Mouse (Mus musculus) layer of hippocampus, postnatal 14 days (tissue): ENCODE results near the gene Ctnnbl1. TPM values are rescaled to one million over a fixed set of nuclear protein-coding genes. Genes with fewer than 3 reads are reported as not detected.

Source experiments
- DNase-seq, 2 experiments: peaks; one replicate each; pipeline ENCODE4 v3.0.0; 2021 to 2022; ENCODE audit warnings: low spot score in 2 of 2, mixed read lengths in 1 of 2
- total RNA-seq, 2 experiments: library from RNA; stranded (reverse); gene quantifications; 2 replicates each; pipeline ENCODE4 v1.2.3; 2021

The Ctnnbl1 gene
- total RNA-seq, 2 experiments from 2014 or later: 24.4 to 26.9 TPM

DNA sequence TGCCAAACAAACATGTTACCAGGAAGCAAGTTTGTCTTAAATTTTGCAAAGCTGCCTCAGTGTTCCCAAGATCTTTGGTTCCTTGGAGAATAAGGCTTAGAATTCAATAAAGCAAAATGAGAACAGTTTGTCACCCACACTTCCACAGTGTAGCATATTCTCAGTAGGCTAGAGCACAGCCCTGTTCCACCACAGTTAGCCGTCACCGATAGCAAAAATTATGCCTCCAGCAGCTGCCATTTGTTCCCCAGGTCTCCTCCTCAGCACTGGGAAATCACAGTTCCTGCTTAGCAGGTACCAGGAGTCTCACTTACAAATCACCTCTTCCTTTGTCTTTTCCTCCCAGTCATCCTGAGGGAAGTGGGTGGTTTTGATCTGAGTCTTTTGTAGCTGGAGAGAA is 10.8 kb downstream of the Ctnnbl1 start:
- no peak for DNase-seq

- no peak for DNase-seq
Observed at GRCm38 (mm10) chr2:157750481-157750880, 13.3 kb downstream of the Ctnnbl1 start.

GRCm38 (mm10) chr2:157750926-157751588 is 13.9 kb downstream of the Ctnnbl1 start:
- DNase-seq: no peak

DNA sequence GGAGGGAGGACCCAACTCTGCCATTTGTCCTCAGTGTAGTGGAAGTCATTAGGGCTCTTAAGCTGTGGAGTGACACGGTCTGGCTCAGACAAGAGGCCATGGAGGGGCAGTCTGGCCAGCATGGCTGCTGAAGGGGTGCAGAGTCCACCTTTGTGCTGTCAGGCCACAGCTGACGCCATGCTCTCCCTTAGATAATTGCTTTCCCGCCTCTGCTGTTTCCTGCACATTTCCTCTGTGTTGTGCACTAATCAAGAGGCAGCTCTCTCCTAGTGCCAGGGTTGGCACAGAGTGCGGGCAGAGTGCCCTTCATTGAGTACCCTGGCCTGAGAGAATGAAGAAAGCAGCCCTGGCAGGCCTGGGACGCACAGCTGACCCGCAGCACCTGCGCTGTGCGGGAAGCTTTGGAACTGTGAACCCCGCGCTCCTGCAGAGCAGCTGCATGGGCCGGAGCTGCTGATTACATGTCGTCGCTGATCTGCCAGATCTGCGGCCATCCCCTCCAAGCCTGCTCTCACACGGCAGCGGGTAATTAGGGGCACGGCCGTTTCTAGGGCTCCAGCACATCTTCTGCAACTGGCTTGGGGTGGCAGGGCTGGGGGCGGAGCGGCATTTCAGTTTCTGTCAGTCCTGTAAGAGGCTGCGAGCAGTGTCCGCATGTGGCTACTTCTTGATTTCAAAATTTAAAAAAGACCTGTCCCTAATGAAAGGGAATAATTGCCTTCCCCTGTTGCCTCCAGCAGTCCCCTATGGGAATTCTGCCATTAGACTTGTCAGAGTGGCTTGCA is 14.6 kb downstream of the Ctnnbl1 start:
- DNase-seq: peak; percentile 77 to 87

- DNase-seq: no peak
Observed at GRCm38 (mm10) chr2:157752374-157752743, 15.2 kb downstream of the Ctnnbl1 start.

DNA sequence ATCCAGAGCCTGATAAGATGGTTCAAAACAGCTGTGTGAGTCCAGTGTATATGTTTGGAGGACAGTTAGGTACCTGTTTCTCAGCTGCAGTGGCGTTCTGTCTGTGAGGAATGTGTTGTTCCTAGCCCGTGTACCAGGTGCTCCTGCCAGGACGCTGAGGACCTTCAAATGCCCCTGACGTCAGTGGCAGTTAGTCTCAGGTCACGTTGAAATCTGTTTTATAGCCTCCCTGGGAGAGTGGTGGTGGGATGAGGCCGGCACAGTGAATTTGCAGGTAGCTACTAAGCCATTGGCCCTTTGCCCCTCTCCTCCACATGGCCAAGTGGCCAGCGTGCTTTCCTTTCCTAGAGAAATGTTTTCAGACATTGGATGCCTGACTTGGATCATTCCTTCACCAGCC is 18.6 kb downstream of the Ctnnbl1 start:
- no peak for DNase-seq

DNA sequence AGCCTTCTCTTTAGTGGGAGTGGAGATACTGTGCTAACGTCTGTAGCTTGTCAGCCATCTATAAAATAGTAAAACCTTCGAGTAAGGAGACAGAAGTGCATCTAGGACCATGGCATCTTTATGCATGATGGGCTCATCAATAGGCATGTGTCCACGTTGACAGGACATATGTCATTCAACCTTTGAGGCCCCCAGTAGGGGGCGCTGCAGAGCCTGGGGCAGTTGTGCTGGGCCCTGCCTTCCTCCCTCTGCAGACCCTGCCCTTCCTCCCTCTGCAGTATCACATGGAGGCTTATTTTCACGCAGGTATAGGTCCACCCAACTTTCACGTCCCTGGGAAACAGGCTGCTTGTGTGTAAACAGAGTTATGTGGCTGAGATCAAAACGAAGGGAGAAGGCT is 19.0 kb downstream of the Ctnnbl1 start:
- no peak for DNase-seq

GRCm38 (mm10) chr2:157758395-157758794 is 21.2 kb downstream of the Ctnnbl1 start:
- no peak for DNase-seq

DNA sequence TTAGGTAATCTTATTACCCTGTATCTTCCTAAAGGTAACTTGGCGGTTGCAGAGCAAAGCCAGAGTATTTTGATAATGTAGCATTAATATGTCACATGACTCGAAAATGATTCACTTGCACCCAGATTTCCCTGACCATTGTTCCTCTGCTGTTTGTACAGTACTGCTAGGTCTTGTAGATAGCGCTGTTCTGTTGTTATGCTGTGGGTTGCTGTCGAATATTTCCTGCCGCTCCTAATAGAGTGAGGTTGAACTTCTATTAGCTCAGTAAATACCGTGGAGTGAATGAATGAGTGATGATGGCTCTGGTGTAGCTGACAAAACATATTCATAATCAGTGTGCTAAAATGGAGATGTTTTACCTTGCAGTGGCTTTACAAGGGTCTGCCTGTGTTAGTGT is 22.5 kb downstream of the Ctnnbl1 start:
- no peak for DNase-seq

DNA sequence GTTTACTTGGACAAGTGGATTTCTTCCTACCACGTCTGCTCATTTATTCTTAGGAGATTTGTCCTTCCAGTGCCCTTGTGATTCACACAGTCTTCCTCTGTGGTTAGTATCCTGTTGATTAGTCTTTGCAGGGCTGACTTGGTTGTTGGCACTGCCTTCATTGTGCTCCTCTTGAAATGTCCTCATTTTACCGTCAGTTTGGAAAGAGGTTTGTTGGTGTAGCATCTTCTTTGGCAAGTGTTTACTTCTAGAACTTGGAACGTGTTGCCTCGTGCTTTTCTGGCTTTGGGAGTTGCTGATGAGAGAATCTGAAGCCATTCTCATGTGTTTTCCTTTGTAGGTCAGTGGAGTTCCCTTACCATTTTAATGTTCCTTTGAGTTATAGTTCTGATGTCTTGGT is 25.7 kb downstream of the Ctnnbl1 start:
- no peak for DNase-seq

GRCm38 (mm10) chr2:157766591-157766990 is 29.4 kb downstream of the Ctnnbl1 start:
- peak; percentile 37 to 52 for DNase-seq

DNA sequence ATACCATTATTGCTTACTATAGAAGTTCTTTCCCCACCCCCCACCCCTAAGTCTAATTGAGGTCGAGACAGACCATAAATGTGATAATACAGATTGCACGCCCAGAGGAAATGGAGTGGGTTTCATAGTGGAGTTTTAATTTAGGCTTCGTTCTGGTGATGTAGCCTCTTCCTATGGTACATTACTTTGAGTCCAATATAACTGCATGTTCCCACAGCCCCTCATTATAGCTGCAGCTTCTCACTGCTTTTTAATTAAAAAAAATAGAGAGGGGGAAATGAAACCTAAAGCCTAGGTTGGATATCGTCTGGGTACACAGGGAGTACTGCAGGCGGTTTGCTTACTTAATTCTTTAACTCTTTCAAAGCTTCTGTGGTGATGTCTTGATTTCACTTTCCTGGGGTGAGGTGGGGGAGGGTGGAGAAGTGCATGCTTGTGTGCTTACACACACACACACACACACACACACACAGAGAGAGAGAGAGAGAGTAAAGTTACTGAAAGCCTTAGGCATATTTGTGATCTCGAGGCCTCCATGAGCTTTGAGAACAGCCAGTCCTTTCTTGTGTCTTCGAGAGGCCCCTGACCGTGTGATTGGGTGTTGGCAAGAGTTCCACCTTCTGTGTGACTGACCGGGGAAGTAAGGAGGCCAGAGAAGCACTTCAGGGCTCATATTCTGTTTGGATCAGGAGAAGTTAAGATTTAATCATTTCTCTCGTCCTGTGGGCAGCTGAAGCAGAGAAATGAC is 31.7 kb downstream of the Ctnnbl1 start:
- no peak for DNase-seq

DNA sequence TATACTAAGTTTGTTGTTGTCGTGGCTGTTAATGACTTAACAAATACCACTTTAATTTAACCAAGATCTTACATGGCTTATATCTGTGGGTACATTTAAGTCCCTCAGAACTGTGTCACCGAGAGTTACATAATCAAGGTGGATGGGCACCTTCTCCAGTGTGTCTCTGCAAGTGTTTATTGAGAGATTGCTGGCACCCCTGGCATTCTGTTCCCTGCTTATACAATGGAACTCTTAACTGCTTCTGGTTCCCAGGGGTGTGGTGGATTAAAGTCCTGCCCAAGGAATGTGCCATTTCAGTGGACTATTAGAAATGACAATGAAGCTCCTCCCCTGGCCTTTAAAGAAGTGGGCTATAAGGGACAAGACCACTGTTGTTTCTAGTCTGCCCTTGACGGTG is 33.6 kb downstream of the Ctnnbl1 start:
- no peak for DNase-seq

GRCm38 (mm10) chr2:157773661-157774060 is 36.5 kb downstream of the Ctnnbl1 start:
- DNase-seq: no peak

DNA sequence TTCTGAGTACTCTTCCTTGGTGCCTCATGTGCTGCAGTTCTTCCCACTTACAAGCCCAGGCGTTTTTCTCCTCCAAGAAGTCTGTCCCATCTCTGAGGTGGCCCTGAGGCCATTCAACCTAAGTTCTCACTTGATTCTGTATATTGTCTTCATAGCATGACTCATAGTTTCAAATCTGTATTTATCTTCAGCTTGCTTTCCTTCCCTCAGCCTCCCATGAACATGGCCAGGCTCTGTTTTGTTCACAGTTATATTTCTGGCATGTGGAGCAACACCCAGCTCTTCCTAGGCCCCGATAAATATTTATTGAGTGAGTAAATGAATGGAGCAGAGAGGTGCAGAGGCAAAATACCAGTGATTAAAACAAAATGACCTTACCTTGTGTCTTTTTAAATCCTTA is 38.8 kb downstream of the Ctnnbl1 start:
- DNase-seq: no peak

DNA sequence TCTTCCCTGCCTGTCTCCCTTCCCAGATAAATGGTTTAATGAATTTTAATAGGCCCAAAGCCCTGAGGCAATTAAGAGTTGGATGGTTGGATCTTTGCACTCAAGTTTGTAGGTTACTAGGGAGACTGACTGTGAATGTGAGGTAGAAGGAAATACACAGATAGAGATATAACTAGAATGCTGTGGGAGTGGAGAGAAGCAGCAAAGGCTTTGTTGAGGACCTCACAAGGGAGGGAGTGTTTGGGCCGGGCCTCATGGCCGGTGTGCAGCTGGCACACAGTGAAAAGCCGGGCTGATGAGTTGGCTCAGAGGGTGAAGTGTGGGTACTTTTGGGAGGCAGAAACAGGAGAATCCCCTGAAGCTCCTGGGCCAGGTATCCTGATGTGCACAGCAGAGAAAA is 43.8 kb downstream of the Ctnnbl1 start:
- DNase-seq: no peak

DNA sequence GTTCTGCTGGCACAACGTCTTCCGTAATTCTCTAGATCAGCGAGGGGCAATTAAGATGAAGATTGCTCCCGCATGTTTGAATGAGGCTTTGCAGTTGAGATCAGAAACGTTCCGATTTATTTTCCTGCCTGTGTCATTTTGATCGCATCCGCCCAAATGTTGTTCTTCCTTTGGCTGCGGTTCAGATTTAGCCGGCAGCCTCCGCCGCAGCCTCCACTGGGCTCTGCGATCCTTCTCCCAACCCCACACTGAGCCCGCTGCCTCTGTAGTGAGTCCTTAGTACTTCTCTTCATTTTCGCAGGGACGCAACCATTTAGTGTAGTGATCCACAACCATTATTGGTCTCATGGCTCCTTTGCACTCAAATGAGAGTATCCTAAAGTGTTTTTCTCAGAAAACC is 46.0 kb downstream of the Ctnnbl1 start:
- DNase-seq: no peak

- no peak for DNase-seq
Observed at GRCm38 (mm10) chr2:157784238-157784637, 47.0 kb downstream of the Ctnnbl1 start.

- no peak for DNase-seq
Observed at GRCm38 (mm10) chr2:157784647-157785046, 47.4 kb downstream of the Ctnnbl1 start.

GRCm38 (mm10) chr2:157789226-157789625 is 52.0 kb downstream of the Ctnnbl1 start:
- DNase-seq: no peak

GRCm38 (mm10) chr2:157790836-157791495 is 53.8 kb downstream of the Ctnnbl1 start:
- DNase-seq: no peak
